Mouse (Mus musculus) hindbrain, postnatal 0 days (tissue): Measurements from ENCODE around the gene Kndc1. TPM values are rescaled to one million over a fixed set of nuclear protein-coding genes. Genes with fewer than 3 reads are reported as not detected.

Experiments
- ATAC-seq: fragments of 200-750 bp; cut with Nextera tagmentation; 2 replicates; pipeline ENCODE4 v1.8.0; 2017; ENCODE audit warnings: mild to moderate bottlenecking, moderate TSS enrichment, moderate library complexity
- DNase-seq: peaks from one replicate; pipeline ENCODE4 v3.0.0-alpha.2; 2015; ENCODE audit warnings: low spot score
- H3K27ac ChIP-seq: fragments of 300-500 bp; sonication (generic); 2 replicates; pipeline ENCODE4 v1.5.1; 2014; ENCODE audit warnings: mild to moderate bottlenecking
- H3K27me3 ChIP-seq: fragments of 300-500 bp; sonication (generic); 2 replicates; pipeline ENCODE4 v1.6.1; 2014; ENCODE audit warnings: low read length, mixed read lengths; ENCODE audit not compliant: insufficient read depth
- H3K36me3 ChIP-seq: fragments of 300-500 bp; sonication (generic); 2 replicates; pipeline ENCODE4 v1.6.1; 2014; ENCODE audit warnings: low read length, mixed read lengths; ENCODE audit not compliant: insufficient read depth
- H3K4me1 ChIP-seq: fragments of 300-500 bp; sonication (generic); 2 replicates; pipeline ENCODE4 v1.6.1; 2014; ENCODE audit warnings: antibody characterized with exemption, low read length, mixed read lengths; ENCODE audit not compliant: insufficient read depth
- H3K4me2 ChIP-seq: fragments of 300-500 bp; sonication (generic); 2 replicates; pipeline ENCODE4 v1.6.1; 2014; ENCODE audit warnings: low read depth, mild to moderate bottlenecking, low read length, moderate library complexity, mixed read lengths
- H3K4me3 ChIP-seq: fragments of 300-500 bp; sonication (generic); 2 replicates; pipeline ENCODE4 v1.5.1; 2014; ENCODE audit warnings: low read length
- H3K9ac ChIP-seq: fragments of 300-500 bp; sonication (generic); replicated peaks from 2 replicates; pipeline ENCODE4 v1.6.1; 2014; ENCODE audit warnings: mild to moderate bottlenecking, low read length, moderate library complexity, mixed read lengths
- H3K9me3 ChIP-seq: fragments of 300-500 bp; sonication (generic); 2 replicates; pipeline ENCODE4 v1.6.1; 2016; ENCODE audit warnings: low read length, mixed read lengths
- CTCF ChIP-seq: IDR thresholded peaks from 2 replicates; pipeline ENCODE4 v1.5.1; 2016; ENCODE audit warnings: antibody characterized with exemption, control low read depth, low read depth
- WGBS: fragments of 180-500 bp; shearing (Covaris S2); extraction: QIAGEN DNeasy Blood & Tissue Kit; methylation state at CpG from one replicate; pipeline ENCODE4 v1.1.7; 2014; 5-methylcytosine and 5-hydroxymethylcytosine counted together
- polyA plus RNA-seq: library from polyadenylated mRNA; unstranded; fragments of >200 nt; fragmentation: Nextera tagmentation; extraction: Ambion mirVana; gene quantifications from 2 replicates; pipeline ENCODE4 v1.2.1, GENCODE M21; 2015
- total RNA-seq: library from RNA; depleted of rRNA; stranded (reverse); fragments of >200 nt; gene quantifications from 2 replicates; pipeline ENCODE4 v1.2.3, GENCODE M21; 2014

Gene Kndc1
- total and polyA plus RNA-seq, 2 experiments from 2014 or later, result 12.8 to 53.6 TPM

DNA sequence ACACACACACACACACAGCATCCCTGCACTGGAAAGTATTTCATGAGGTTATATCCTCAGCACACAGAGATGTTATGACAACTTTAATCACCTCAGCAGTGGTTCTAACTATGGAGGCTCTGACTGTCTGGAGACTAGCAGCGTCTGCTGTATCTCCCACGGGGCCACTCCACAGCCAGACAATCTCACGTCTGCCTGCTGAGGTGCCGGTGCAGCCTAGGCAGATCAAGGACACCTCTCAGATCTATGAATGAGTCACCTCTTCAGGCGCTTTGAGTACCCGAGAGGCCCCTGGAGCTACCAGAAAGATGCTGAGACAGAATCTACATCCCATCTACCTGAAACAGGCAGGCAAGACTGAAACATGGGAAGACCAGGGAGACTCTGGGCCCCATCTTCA, 15.9 kb upstream of the Kndc1 start:
- no peak for DNase-seq
- Histone ChIP-seq H3K9me3 (no peaks in the 10 kb centered on the region), H3K36me3 (peaks cover 6% of the 10 kb centered on the region; the same call in 1 of the 2 replicates), H3K27me3 (no peaks in the 10 kb centered on the region), H3K27ac (no peak overlapping the region), H3K9ac (no peak overlapping the region), H3K4me3 (no peak overlapping the region), H3K4me1 (no peaks in the 10 kb centered on the region), H3K4me2 (no peak overlapping the region)
- TF ChIP-seq CTCF, result no peak
- WGBS, result 68% methylated on average over 6 of the region's 6 CpGs
- ATAC-seq, result no peak

DNA sequence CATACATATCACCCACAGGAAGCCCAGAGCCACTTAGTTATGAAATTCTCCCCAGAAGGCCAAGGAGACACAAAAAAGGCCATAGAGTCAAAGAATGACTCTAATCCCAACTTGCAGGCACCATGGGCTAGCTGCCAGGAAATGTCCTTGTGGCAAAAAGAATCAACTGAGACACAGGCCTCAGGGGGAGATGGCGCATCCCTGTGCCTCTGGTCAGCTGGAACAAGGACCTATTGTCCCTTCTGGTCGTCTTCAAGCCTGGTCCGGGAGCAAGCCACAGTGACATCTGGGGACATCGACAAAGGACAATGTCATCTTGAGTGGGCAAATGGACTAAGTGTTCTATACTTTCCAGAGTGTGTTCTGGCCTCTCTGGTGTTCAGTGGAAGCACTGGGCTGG, 11.0 kb upstream of the Kndc1 start:
- no peak for TF ChIP-seq CTCF
- H3K27me3 ChIP-seq, result no peaks in the 10 kb centered on the region
- WGBS, result 76% methylated on average over 4 of the region's 4 CpGs
- H3K36me3 ChIP-seq, result no peaks in the 10 kb centered on the region
- no peak overlapping the region for H3K4me2 ChIP-seq
- no peak overlapping the region for H3K4me3 ChIP-seq
- no peak for DNase-seq
- no peaks in the 10 kb centered on the region for H3K9me3 ChIP-seq
- no peak overlapping the region for H3K27ac ChIP-seq
- no peak overlapping the region for H3K9ac ChIP-seq
- H3K4me1 ChIP-seq, result no peaks in the 10 kb centered on the region
- ATAC-seq, result no peak

DNA sequence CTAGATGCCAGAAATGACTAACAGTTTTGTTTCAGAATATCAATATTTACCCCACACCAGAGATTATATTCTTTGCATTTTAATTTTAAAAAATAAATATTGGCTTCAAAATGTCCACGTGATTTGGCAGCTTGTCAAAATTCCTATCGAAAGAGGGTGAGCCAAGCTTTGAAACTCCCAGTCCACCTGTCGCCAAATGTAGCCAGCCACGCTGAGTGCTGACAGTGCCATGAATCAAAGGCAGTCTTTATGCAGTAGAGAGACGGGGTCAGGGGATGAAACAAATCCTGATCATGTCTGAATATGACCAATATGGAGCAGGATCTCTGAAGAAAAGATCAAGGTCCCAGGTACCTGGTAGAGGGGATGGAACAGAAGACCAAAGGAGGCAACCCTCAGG, 2.7 kb upstream of the Kndc1 start:
- H3K36me3 ChIP-seq, result no peaks in the 10 kb centered on the region
- H3K4me2 ChIP-seq, result no peak overlapping the region
- TF ChIP-seq CTCF, result no peak
- no peak for DNase-seq
- H3K9ac ChIP-seq, result no peak overlapping the region
- H3K27ac ChIP-seq, result no peak overlapping the region
- H3K4me3 ChIP-seq, result no peak overlapping the region
- ATAC-seq, result no peak
- H3K4me1 ChIP-seq, result peaks cover 15% of the 10 kb centered on the region; the same call in 1 of the 2 replicates
- WGBS, result 60% methylated on average over 5 of the region's 5 CpGs
- H3K27me3 ChIP-seq, result peaks cover 7% of the 10 kb centered on the region
- no peaks in the 10 kb centered on the region for H3K9me3 ChIP-seq

DNA sequence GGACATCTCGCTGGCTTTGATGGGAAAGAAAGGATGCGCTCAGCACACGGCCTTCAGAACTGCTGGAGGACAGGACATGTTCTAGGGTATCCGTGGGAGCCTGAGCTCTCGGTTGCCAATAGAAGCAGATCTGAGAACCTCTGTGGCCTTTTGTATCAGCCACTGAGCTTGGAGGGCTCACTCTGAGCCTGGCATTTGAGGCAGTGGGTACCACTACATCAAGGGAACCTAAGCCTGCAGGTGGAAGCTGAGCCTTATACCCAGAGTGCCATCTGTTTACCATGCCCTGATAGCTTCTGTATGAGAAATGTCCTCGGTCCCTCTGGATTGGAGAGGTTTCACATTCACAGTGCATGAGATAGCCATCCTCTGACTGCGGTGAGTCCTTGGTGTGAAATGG, 1.8 kb downstream of the Kndc1 start:
- H3K9me3 ChIP-seq, result no peaks in the 10 kb centered on the region
- peak overlapping the region; percentile 51; the same call in 1 of the 2 replicates for H3K4me3 ChIP-seq
- H3K4me2 ChIP-seq, result peak overlapping the region; percentile 87
- no peak overlapping the region for H3K9ac ChIP-seq
- no peaks in the 10 kb centered on the region for H3K36me3 ChIP-seq
- no peak for TF ChIP-seq CTCF
- no peak overlapping the region for H3K27ac ChIP-seq
- H3K27me3 ChIP-seq, result peaks cover 7% of the 10 kb centered on the region
- DNase-seq (no peak), ATAC-seq (no peak)
- WGBS, result 77% methylated on average over 7 of the region's 7 CpGs
- peaks cover 17% of the 10 kb centered on the region; the same call in 1 of the 2 replicates for H3K4me1 ChIP-seq

DNA sequence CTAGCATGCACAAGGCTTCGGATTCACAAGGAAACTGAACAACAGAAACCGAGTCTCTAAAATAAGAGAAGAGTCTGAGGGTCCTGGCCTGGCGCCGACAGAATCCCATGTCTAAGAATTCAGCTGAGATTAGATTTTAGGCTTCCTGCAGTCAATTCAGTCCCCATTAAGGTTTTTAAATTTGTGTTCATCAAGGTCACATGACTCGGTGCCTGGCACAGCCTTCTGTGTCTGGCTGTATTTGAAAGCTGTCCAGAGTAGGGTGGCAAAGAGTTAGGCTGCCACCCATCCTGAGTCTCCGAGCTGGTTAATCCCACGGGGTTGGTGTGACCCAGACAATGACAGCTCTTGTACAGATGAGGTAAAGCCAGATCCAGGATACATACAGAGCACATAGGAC, 2.3 kb downstream of the Kndc1 start:
- WGBS, result 76% methylated on average over 7 of the region's 7 CpGs

DNA sequence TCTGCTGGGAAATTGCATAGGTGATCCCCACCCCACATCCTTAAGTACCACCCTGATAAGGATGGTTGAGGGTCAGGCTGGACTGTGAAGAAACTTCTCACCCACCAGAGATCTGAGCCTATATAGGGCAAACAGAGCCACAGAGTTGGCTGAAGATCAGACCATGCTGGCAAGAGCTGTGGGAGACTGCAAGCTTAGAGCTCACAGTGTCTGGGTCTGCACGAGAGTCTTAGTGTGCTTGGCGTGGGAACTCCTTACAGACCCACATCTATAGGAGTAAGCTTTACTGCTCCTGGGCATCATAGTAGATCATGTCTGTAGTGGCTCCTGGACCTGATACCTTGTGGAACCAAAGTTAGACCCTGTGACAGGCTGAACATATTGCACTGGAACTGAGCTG, 4.1 kb downstream of the Kndc1 start:
- DNase-seq (no peak), ATAC-seq (no peak)
- H3K27me3 ChIP-seq, result peaks cover 2% of the 10 kb centered on the region; the same call in 1 of the 2 replicates
- peaks cover 17% of the 10 kb centered on the region; the same call in 1 of the 2 replicates for H3K4me1 ChIP-seq
- WGBS, result 53% methylated on average over 2 of the region's 2 CpGs
- no peaks in the 10 kb centered on the region for H3K9me3 ChIP-seq
- no peak overlapping the region for H3K4me3 ChIP-seq
- no peak overlapping the region for H3K9ac ChIP-seq
- no peak for TF ChIP-seq CTCF
- no peaks in the 10 kb centered on the region for H3K36me3 ChIP-seq
- no peak overlapping the region for H3K27ac ChIP-seq
- no peak overlapping the region for H3K4me2 ChIP-seq

More for the DNA sequence above, 2.3 kb downstream of the Kndc1 start:
- Histone ChIP-seq H3K27ac (no peak overlapping the region), H3K36me3 (no peaks in the 10 kb centered on the region), H3K27me3 (peaks cover 7% of the 10 kb centered on the region), H3K4me1 (peaks cover 17% of the 10 kb centered on the region; the same call in 1 of the 2 replicates), H3K9ac (no peak overlapping the region), H3K4me2 (no peak overlapping the region), H3K4me3 (no peak overlapping the region), H3K9me3 (no peaks in the 10 kb centered on the region)
- DNase-seq (no peak), ATAC-seq (no peak)
- TF ChIP-seq CTCF, result no peak

DNA sequence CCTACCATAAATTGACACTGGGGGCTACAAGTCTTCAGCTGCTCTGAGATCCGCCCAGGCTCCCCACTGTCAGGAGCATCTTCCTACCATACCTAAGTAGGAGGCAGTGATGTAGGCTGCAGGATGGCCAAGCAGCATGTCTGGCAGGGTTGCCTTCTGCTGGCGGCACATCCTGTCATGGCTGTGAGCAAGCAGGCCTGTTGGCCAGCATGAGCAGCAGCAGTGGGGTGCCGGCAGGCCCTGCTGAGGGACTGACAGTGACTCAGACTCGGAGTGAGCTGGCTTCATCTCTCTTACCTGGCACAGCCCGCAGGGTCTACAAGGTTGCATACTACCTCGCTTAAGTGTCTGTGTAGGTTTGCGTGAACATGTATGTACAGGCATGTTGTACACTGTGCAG, 5.0 kb downstream of the Kndc1 start:
- DNase-seq, result no peak

More for the DNA sequence above, 5.0 kb downstream of the Kndc1 start:
- Histone ChIP-seq H3K9me3 (no peaks in the 10 kb centered on the region), H3K4me1 (0 out of 2 replicates have a peak, but pooled peaks cover 11% of the 10 kb centered on the region), H3K4me2 (no peak overlapping the region), H3K4me3 (no peak overlapping the region), H3K27ac (no peak overlapping the region), H3K9ac (no peak overlapping the region), H3K27me3 (no peaks in the 10 kb centered on the region), H3K36me3 (no peaks in the 10 kb centered on the region)
- 76% methylated on average over 7 of the region's 7 CpGs for WGBS
- TF ChIP-seq CTCF, result no peak
- ATAC-seq, result no peak
